Mouse (Mus musculus): ENCODE results near the gene Ebf1. TPM values are rescaled to one million over a fixed set of nuclear protein-coding genes. Genes with fewer than 3 reads are reported as not detected.

The Ebf1 gene
- polyA plus RNA-seq, 1 experiment from 2014 or later = 13.3 TPM

DNA sequence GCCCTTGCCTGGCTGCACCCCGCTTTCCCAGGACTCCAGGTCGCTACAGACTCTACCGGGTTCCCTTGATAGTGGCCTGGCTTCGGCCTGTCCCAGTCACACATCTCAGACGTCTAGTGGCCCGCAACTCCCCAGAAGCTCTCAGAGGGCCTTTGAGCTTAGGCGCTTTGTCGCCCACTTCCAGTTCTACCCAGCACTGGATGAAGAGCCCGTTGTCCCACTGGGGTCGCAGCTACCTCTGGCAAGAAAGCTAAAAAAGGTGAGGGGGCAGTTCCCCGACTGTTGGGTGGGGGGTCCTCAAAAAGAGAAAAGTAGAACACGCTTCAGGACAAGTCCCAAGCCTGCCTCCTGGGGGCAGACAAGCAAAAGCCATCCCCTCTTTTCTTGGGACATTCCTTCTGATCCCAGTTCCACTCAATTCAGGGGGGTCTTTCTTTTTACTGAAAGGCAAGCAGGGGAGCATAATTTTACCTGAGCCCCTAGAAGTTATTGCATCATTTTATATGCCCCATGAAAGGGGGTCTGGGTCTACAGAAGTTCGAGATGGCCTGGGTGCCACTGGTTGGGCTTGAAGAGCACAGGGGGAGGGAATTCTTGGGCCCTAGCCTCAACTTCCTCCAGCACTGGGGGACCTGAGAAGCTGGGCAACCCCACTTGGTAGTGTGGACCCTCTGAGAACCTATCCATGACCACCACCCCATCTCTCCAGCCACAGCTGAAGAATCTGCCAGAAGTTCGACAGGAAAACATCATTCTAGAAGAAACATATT is 3.5 kb upstream of the Ebf1 start:
- 9% methylated on average over 14 of the region's 14 CpGs for WGBS
- Histone ChIP-seq H3K4me1 (ENCODE audit: control insufficient read depth, insufficient read depth, low read length) (peaks cover 9% of the 10 kb centered on the region), H3K4me3 (ENCODE audit: low read depth, low read length) (peak overlapping the region; percentile 26), H3K27ac (ENCODE audit: low read length) (no peak overlapping the region), H3K27me3 (ENCODE audit: control insufficient read depth, insufficient read depth, low read length) (peaks cover 46% of the 10 kb centered on the region), H3K36me3 (ENCODE audit: control insufficient read depth, insufficient read depth, low read length) (no peaks in the 10 kb centered on the region), H3K4me2 (replicated peaks; ENCODE audit: low read depth, low read length) (peak overlapping the region; percentile 46), H3K9me3 (ENCODE audit: control insufficient read depth, low read depth, low read length) (no peaks in the 10 kb centered on the region), H3K9ac (replicated peaks; ENCODE audit: low read depth, low read length) (0 out of 2 replicates have a peak overlapping the region, but pooled peaks have one; percentile 14)
- ATAC-seq (ENCODE audit: insufficient number of reproducible peaks, insufficient read depth, low FRiP score, low read depth) = no peak

DNA sequence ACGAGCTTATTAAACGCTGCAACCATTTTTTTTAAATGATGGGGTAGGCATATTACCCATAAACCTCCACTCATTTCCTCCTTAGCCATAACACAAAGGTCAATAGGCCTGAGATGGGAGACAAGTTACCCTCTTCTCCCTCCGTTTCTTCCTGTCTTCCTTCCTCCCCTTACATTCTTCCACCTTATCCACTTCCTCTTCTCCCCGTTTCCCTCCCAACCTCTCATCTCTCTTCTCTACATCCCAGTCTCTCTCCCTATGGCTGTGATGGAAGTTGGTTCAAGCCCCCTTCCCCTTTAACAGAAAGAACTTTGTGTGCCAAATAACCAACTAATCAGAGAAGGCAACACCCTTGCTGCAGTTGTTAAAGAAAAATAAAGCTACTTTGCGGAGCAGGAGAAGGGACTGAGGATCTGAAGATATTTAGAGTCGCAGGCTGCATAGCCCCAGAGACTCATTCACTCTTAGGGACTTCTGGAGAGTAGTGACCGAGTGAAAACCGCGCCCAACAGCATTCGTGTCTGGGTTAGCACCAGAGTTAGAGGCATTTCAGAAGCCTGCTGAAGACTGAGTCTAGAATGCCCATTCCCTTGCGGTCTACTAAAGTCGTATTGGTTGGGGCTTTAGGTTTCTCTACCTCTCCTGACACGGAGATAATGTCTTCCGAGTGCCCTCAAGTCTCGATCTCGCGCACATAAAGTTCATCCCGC is 884 bp upstream of the Ebf1 start:
- WGBS = 9% methylated on average over 18 of the region's 18 CpGs
- Histone ChIP-seq H3K9ac (replicated peaks; ENCODE audit: low read depth, low read length) (no peak overlapping the region; the same call in 1 of the 2 replicates), H3K27me3 (ENCODE audit: control insufficient read depth, insufficient read depth, low read length) (peaks cover 60% of the 10 kb centered on the region)

DNA sequence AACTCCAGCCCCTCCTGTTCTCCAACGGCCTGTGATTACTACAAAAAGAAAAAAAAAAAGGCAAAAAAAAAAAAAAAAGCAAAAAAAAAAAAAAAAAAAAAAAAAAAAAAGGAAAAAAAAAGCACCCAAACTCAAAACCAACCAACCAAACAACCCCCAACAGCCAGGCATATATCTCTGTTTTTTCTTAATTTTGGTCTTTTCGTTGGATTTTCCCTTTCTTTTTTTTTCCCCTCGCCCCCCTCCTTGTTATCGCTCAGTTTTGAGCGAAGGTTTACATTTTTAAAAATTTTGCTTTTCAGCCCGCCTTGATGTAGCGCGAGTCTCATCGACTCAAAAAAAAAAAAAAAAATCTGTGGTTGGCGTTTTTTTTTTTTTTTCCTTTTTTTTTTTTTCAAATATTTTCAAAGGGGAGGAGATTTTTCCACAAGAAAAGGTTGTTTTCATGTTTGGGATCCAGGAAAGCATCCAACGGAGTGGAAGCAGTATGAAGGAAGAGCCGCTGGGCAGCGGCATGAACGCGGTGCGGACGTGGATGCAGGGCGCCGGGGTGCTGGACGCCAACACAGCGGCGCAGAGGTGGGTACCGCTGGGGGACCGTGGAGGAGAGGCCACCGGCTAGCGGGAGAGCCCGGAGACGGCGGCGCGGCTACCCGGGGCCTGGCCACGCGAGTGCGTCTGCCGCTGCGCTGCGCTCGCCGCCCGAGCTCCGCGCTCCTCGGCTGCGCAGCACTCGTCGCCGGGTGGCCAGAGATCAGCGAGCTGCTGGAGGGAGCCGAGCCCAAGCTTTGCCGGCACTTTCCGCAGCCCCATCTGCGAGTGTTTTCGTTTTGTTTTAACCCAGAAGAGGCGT is 843 bp downstream of the Ebf1 start:
- WGBS = under 1% methylated on average over 54 of the region's 55 CpGs
- peak; percentile 37; the same call in 1 of the 2 replicates for ATAC-seq (ENCODE audit: insufficient number of reproducible peaks, insufficient read depth, low FRiP score, low read depth)
- H3K36me3 ChIP-seq (ENCODE audit: control insufficient read depth, insufficient read depth, low read length) = no peaks in the 10 kb centered on the region
- H3K4me2 ChIP-seq (replicated peaks; ENCODE audit: low read depth, low read length) = peak overlapping the region; percentile 50
- H3K27ac ChIP-seq (ENCODE audit: low read length) = no peak overlapping the region; the same call in 1 of the 2 replicates
- H3K9me3 ChIP-seq (ENCODE audit: control insufficient read depth, low read depth, low read length) = no peaks in the 10 kb centered on the region
- peak overlapping the region; percentile 50 for H3K4me3 ChIP-seq (ENCODE audit: low read depth, low read length)
- 0 out of 2 replicates have a peak, but pooled peaks cover 7% of the 10 kb centered on the region for H3K4me1 ChIP-seq (ENCODE audit: control insufficient read depth, insufficient read depth, low read length)
- peak overlapping the region; percentile 48 for H3K9ac ChIP-seq (replicated peaks; ENCODE audit: low read depth, low read length)
- peaks cover 47% of the 10 kb centered on the region for H3K27me3 ChIP-seq (ENCODE audit: control insufficient read depth, insufficient read depth, low read length)

More for the DNA sequence above, 884 bp upstream of the Ebf1 start:
- H3K4me3 ChIP-seq (ENCODE audit: low read depth, low read length) = peak overlapping the region; percentile 50
- no peaks in the 10 kb centered on the region for H3K9me3 ChIP-seq (ENCODE audit: control insufficient read depth, low read depth, low read length)
- no peaks in the 10 kb centered on the region for H3K36me3 ChIP-seq (ENCODE audit: control insufficient read depth, insufficient read depth, low read length)
- H3K27ac ChIP-seq (ENCODE audit: low read length) = no peak overlapping the region
- peaks cover 11% of the 10 kb centered on the region for H3K4me1 ChIP-seq (ENCODE audit: control insufficient read depth, insufficient read depth, low read length)
- no peak for ATAC-seq (ENCODE audit: insufficient number of reproducible peaks, insufficient read depth, low FRiP score, low read depth)
- H3K4me2 ChIP-seq (replicated peaks; ENCODE audit: low read depth, low read length) = peak overlapping the region; percentile 50

DNA sequence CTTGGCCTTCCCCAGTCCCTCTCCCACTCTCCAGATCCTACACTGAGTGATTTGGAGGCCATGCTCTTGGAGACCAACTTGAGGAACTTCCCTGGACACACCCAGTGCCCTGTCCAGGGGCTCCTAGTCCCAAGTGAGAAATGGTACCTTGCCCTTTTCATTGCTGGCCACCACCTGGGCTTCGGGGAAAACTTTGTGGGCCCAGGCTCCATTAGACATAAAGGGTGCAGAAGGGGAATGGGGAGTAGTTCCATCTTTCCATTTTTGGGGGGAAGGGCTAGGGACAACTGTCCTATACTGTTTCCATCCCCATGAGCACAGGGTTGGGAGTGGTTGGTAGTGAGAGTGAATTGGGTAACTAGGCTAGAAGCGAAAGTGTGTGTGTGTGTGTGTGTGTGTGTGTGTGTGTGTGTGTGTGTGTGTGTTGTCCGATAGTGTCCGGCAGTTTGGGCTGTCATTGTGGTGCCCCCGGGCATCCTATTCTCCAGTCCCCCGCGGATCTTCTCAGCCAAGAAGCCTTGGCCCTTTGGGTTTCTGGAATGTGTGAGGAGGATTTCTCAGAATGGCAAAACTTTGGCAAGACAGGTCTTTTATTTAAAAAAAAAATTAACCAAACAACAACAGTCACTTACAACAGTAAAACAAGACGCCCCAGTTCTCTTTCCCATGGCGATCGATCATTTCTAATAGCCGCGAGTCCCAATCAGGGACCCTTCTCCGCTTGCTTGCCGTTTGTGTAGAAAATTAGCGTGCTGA is 2.2 kb downstream of the Ebf1 start:
- Histone ChIP-seq H3K4me3 (ENCODE audit: low read depth, low read length) (peak overlapping the region; percentile 50), H3K4me1 (ENCODE audit: control insufficient read depth, insufficient read depth, low read length) (0 out of 2 replicates have a peak, but pooled peaks cover 7% of the 10 kb centered on the region), H3K27ac (ENCODE audit: low read length) (no peak overlapping the region), H3K9me3 (ENCODE audit: control insufficient read depth, low read depth, low read length) (no peaks in the 10 kb centered on the region), H3K4me2 (replicated peaks; ENCODE audit: low read depth, low read length) (peak overlapping the region; percentile 50), H3K27me3 (ENCODE audit: control insufficient read depth, insufficient read depth, low read length) (peaks cover 34% of the 10 kb centered on the region), H3K36me3 (ENCODE audit: control insufficient read depth, insufficient read depth, low read length) (no peaks in the 10 kb centered on the region), H3K9ac (replicated peaks; ENCODE audit: low read depth, low read length) (no peak overlapping the region)
- ATAC-seq (ENCODE audit: insufficient number of reproducible peaks, insufficient read depth, low FRiP score, low read depth) = no peak
- 2% methylated on average over 15 of the region's 15 CpGs for WGBS

DNA sequence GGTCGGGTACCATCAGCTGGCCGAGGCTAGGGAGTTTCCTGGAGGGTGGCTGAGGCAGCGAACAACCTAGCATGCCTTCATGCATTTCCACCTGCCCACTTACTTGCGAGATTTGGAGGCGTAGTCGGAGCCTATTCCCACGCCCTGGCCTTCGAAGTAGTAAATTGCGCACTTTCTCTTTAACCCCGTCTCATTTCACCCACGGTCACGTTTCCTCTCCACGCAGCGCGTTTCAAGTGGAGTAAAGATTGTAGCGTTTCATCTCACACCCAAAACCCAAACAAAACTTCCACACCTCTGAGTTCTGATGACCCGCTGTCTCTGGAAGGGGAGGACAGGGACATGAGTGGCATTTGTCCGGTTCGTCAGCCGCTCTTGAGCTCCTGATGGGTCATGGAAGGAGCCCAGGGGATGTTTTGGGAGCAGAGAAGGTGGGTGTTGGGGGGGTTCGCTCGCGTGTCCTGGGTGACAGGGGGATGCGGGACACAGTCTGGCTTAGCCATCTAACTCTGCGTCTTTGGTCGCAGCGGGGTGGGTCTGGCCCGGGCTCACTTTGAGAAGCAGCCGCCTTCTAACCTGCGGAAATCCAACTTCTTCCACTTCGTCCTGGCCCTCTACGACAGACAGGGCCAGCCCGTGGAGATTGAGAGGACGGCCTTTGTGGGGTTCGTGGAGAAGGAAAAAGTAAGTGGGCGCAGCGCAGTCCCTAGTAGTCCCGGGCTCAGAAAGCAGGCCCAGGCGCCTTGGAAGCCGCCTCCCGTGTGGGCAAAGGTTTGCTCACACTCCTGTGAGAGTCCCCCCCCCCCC is 3.0 kb downstream of the Ebf1 start:
- H3K9ac ChIP-seq (replicated peaks; ENCODE audit: low read depth, low read length) = no peak overlapping the region; the same call in 1 of the 2 replicates
- H3K4me2 ChIP-seq (replicated peaks; ENCODE audit: low read depth, low read length) = peak overlapping the region; percentile 50
- peaks cover 33% of the 10 kb centered on the region for H3K27me3 ChIP-seq (ENCODE audit: control insufficient read depth, insufficient read depth, low read length)
- H3K27ac ChIP-seq (ENCODE audit: low read length) = no peak overlapping the region
- peak overlapping the region; percentile 50 for H3K4me3 ChIP-seq (ENCODE audit: low read depth, low read length)
- no peaks in the 10 kb centered on the region for H3K36me3 ChIP-seq (ENCODE audit: control insufficient read depth, insufficient read depth, low read length)
- 0 out of 2 replicates have a peak, but pooled peaks cover 7% of the 10 kb centered on the region for H3K4me1 ChIP-seq (ENCODE audit: control insufficient read depth, insufficient read depth, low read length)
- WGBS = 6% methylated on average over 41 of the region's 41 CpGs
- ATAC-seq (ENCODE audit: insufficient number of reproducible peaks, insufficient read depth, low FRiP score, low read depth) = no peak
- H3K9me3 ChIP-seq (ENCODE audit: control insufficient read depth, low read depth, low read length) = no peaks in the 10 kb centered on the region

DNA sequence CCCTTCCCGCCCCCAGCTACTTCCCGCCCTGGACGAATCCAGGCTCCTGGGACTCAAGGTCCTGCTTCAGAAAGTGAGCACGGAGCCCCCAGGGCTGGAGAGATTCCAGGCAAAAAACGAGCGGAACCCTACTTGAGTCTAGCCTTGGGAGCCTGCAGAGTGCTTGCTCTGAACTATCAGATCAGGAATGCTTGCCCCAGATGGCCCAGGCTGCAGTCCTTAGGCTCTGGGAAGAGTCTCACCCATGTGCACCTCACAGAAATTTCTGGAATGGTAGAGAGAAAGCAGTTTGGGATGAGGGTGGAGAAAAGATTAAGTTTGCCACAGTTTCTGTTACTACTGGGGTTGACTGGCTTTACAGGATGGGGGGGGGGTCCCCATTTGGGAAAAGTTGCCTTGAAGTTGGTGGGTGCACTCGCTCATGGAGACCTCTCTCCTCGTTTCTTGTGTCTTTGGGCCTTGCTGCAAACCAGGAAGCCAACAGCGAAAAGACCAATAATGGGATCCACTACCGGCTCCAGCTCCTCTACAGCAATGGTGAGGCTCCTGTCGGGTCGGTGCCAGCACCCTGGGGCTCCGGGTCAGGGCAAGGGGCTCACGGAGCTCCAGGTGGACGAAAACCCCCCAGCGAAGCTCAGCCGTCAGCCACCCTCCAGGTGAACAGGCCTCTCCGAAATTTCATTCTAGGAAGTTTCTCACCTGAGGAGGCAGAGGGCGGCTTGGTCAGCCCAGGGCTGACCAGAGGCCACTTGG is 3.8 kb downstream of the Ebf1 start:
- H3K27ac ChIP-seq (ENCODE audit: low read length) = no peak overlapping the region
- peaks cover 25% of the 10 kb centered on the region for H3K27me3 ChIP-seq (ENCODE audit: control insufficient read depth, insufficient read depth, low read length)
- no peak for ATAC-seq (ENCODE audit: insufficient number of reproducible peaks, insufficient read depth, low FRiP score, low read depth)
- H3K4me3 ChIP-seq (ENCODE audit: low read depth, low read length) = 0 out of 2 replicates have a peak overlapping the region, but pooled peaks have one; percentile 50
- no peaks in the 10 kb centered on the region for H3K36me3 ChIP-seq (ENCODE audit: control insufficient read depth, insufficient read depth, low read length)
- H3K9ac ChIP-seq (replicated peaks; ENCODE audit: low read depth, low read length) = no peak overlapping the region
- H3K4me2 ChIP-seq (replicated peaks; ENCODE audit: low read depth, low read length) = peak overlapping the region; percentile 50; the same call in 1 of the 2 replicates
- 0 out of 2 replicates have a peak, but pooled peaks cover 7% of the 10 kb centered on the region for H3K4me1 ChIP-seq (ENCODE audit: control insufficient read depth, insufficient read depth, low read length)
- 53% methylated on average over 16 of the region's 19 CpGs for WGBS
- no peaks in the 10 kb centered on the region for H3K9me3 ChIP-seq (ENCODE audit: control insufficient read depth, low read depth, low read length)

DNA sequence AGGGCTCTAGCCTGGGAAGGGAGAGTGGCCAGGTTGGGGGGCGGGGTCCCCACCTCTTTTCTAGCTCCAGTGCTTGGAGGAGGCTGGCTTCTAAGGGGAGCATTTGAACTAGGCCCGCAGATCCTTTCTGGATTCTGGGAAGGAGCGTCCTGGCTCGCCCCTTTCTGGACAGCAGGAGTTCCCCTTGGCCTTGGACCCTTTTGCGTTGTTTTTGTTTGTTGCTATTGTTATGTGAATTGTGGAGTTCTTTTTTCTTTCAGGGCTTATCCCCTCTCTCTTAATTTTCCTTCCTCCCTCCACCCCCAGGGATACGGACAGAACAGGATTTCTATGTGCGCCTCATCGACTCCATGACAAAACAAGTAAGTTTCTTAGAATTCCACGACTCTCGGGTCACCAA is 4.5 kb downstream of the Ebf1 start:
- Histone ChIP-seq H3K36me3 (ENCODE audit: control insufficient read depth, insufficient read depth, low read length) (no peaks in the 10 kb centered on the region), H3K4me3 (ENCODE audit: low read depth, low read length) (no peak overlapping the region), H3K9me3 (ENCODE audit: control insufficient read depth, low read depth, low read length) (no peaks in the 10 kb centered on the region), H3K27ac (ENCODE audit: low read length) (no peak overlapping the region), H3K9ac (replicated peaks; ENCODE audit: low read depth, low read length) (no peak overlapping the region), H3K27me3 (ENCODE audit: control insufficient read depth, insufficient read depth, low read length) (peaks cover 20% of the 10 kb centered on the region), H3K4me2 (replicated peaks; ENCODE audit: low read depth, low read length) (no peak overlapping the region), H3K4me1 (ENCODE audit: control insufficient read depth, insufficient read depth, low read length) (0 out of 2 replicates have a peak, but pooled peaks cover 4% of the 10 kb centered on the region)
- no peak for ATAC-seq (ENCODE audit: insufficient number of reproducible peaks, insufficient read depth, low FRiP score, low read depth)
- 60% methylated on average over 10 of the region's 10 CpGs for WGBS
